ENCODE assay signal across 10 mouse cellular contexts in genomic region chr5:137682526-137682925, GRCm38 (mm10). TPM values are rescaled to one million over a fixed set of nuclear protein-coding genes. Genes with fewer than 3 reads are reported as not detected.
DNase-seq lines count a peak whose midpoint lies in the region; ATAC-seq lines count a peak whose summit lies in the region.
"Had no signal": no experiment of that assay in that cellular context is flagged by ENCODE, and none has a peak within 500 bp of the region (broad histone marks: within the 10 kb centered on the region; RNA-seq: fewer than 3 reads in every experiment).

No protein-coding gene starts in this region.

- ATAC-seq in heart, embryonic 12.5 days (ENCODE audit: insufficient number of reproducible peaks, low FRiP score): no peak
- no peak for ATAC-seq in liver, embryonic 11.5 days (replicated peaks; ENCODE audit: low FRiP score)
- ATAC-seq in neural tube, embryonic 15.5 days (ENCODE audit: low FRiP score): no peak

- no peak overlapping the region for H3K27ac ChIP-seq in heart, embryonic 12.5 days (ENCODE audit: poor library complexity, severe bottlenecking)
- no peak overlapping the region for H3K27ac ChIP-seq in liver, embryonic 11.5 days (ENCODE audit: low read depth, low read length)
- H3K27ac ChIP-seq in neural tube, embryonic 15.5 days (replicated peaks): no peak overlapping the region

- WGBS in heart, embryonic 12.5 days: 93% methylated on average over 6 of the region's 6 CpGs
- WGBS in liver, embryonic 11.5 days: 91% methylated on average over 6 of the region's 6 CpGs
- WGBS in neural tube, embryonic 15.5 days: 75% methylated on average over 6 of the region's 6 CpGs

- H3K4me1 ChIP-seq in heart, embryonic 12.5 days (replicated peaks): peaks cover 27% of the 10 kb centered on the region
- peaks cover 39% of the 10 kb centered on the region for H3K4me1 ChIP-seq in liver, embryonic 11.5 days (replicated peaks; ENCODE audit: control insufficient read depth, insufficient read depth, low read length)
- peaks cover 24% of the 10 kb centered on the region for H3K4me1 ChIP-seq in neural tube, embryonic 15.5 days

- H3K9me3 ChIP-seq in heart, embryonic 12.5 days (replicated peaks): no peaks in the 10 kb centered on the region
- no peaks in the 10 kb centered on the region for H3K9me3 ChIP-seq in liver, embryonic 11.5 days (ENCODE audit: control insufficient read depth, low read length)
- H3K9me3 ChIP-seq in neural tube, embryonic 15.5 days (replicated peaks): no peaks in the 10 kb centered on the region

- no peaks in the 10 kb centered on the region for H3K27me3 ChIP-seq in heart, embryonic 12.5 days (replicated peaks)
- no peaks in the 10 kb centered on the region for H3K27me3 ChIP-seq in liver, embryonic 11.5 days (replicated peaks; ENCODE audit: control insufficient read depth, insufficient read depth, low read length)
- H3K27me3 ChIP-seq in neural tube, embryonic 15.5 days (replicated peaks): no peaks in the 10 kb centered on the region

- no peak overlapping the region for H3K9ac ChIP-seq in heart, embryonic 12.5 days
- H3K9ac ChIP-seq in liver, embryonic 11.5 days (ENCODE audit: low read depth, low read length): no peak overlapping the region; the same call in 1 of the 2 replicates
- no peak overlapping the region for H3K9ac ChIP-seq in neural tube, embryonic 15.5 days (replicated peaks)

- DNase-seq in heart, adult 8-10 months (ENCODE audit: low spot score): no peak
- peak; percentile 15 for DNase-seq in retina, postnatal 1 day
- DNase-seq in retina, embryonic 14.5 days (ENCODE audit: low spot score): no peak
- no peak for DNase-seq in liver, embryonic 11.5 days (ENCODE audit: low spot score)
- DNase-seq in thymus, postnatal 14 days: no peak
- DNase-seq in adrenal gland, adult 18-20 months (ENCODE audit: low spot score in 2 of 2): no peak
- DNase-seq: heart, postnatal 4 days had no signal

- H3K36me3 ChIP-seq in heart, embryonic 12.5 days: 0 out of 2 replicates have a peak, but pooled peaks cover 3% of the 10 kb centered on the region
- peaks cover 12% of the 10 kb centered on the region for H3K36me3 ChIP-seq in liver, embryonic 11.5 days (ENCODE audit: control insufficient read depth, insufficient read depth, low read length)
- no peaks in the 10 kb centered on the region for H3K36me3 ChIP-seq in neural tube, embryonic 15.5 days

- H3K4me2 ChIP-seq in heart, embryonic 12.5 days: peak overlapping the region; percentile 14; the same call in 1 of the 2 replicates
- H3K4me2 ChIP-seq in liver, embryonic 11.5 days: peak overlapping the region; percentile 96
- H3K4me2 ChIP-seq in neural tube, embryonic 15.5 days: peak overlapping the region; percentile 78

- no peak overlapping the region for H3K4me3 ChIP-seq in heart, embryonic 12.5 days
- H3K4me3 ChIP-seq in liver, embryonic 11.5 days (ENCODE audit: low read depth, low read length): peak overlapping the region; percentile 73
- H3K4me3 ChIP-seq in neural tube, embryonic 15.5 days (replicated peaks): no peak overlapping the region

RNA-seq across cellular contexts. Expression of gene Agfg2, which starts 2.0 kb away (rescaled TPM):
- polyA plus RNA-seq in heart, embryonic 12.5 days (2016; fragmentation: Nextera tagmentation; extraction: Ambion mirVana): 25.6 and 29.3 TPM in 2 replicates
- total RNA-seq in heart, adult 8-10 months (2022): 10 to 100 TPM; 13.1 to 23.0 (median 15.4) TPM
- polyA plus RNA-seq in liver, embryonic 11.5 days (2014; fragmentation: Nextera tagmentation; extraction: Ambion mirVana): 29.3 and 32.4 TPM in 2 replicates
- 20.5 and 21.6 TPM in 2 replicates for polyA plus RNA-seq in neural tube, embryonic 15.5 days (2015; fragmentation: Nextera tagmentation; extraction: Ambion mirVana)
- 10 to 100 TPM; 25.3 to 28.8 TPM for total RNA-seq in adrenal gland, adult 18-20 months (2021)

RNA-seq across cellular contexts. Expression of gene Irs3, which starts 37.0 kb away (rescaled TPM):
- polyA plus RNA-seq in heart, embryonic 12.5 days (2016; fragmentation: Nextera tagmentation; extraction: Ambion mirVana): 0.20 and 0.21 TPM in 2 replicates
- total RNA-seq in heart, adult 8-10 months (2022): under 1 TPM; 0.30 to 0.94 (median 0.56) TPM
- polyA plus RNA-seq in liver, embryonic 11.5 days (2014; fragmentation: Nextera tagmentation; extraction: Ambion mirVana): 0.12 and 0.49 TPM in 2 replicates
- polyA plus RNA-seq in neural tube, embryonic 15.5 days (2015; fragmentation: Nextera tagmentation; extraction: Ambion mirVana): 0.12 and 0.37 TPM in 2 replicates
- total RNA-seq in adrenal gland, adult 18-20 months (2021): 10 to 100 TPM in 1 of 2 experiments, 1 to 10 TPM in 1; 6.7 to 27.5 TPM
- total RNA-seq: heart, postnatal 4 days; layer of hippocampus, postnatal 25 days had no signal

RNA-seq across cellular contexts. Expression of gene Sap25, which starts 41.4 kb away (rescaled TPM):
- 5.2 and 5.3 TPM in 2 replicates for polyA plus RNA-seq in heart, embryonic 12.5 days (2016; fragmentation: Nextera tagmentation; extraction: Ambion mirVana)
- total RNA-seq in heart, adult 8-10 months (2022): 1 to 10 TPM; 1.6 to 4.0 (median 2.8) TPM
- polyA plus RNA-seq in liver, embryonic 11.5 days (2014; fragmentation: Nextera tagmentation; extraction: Ambion mirVana): 7.1 and 11.9 TPM in 2 replicates
- polyA plus RNA-seq in neural tube, embryonic 15.5 days (2015; fragmentation: Nextera tagmentation; extraction: Ambion mirVana): 5.4 TPM in 2 replicates
- 1 to 10 TPM; 4.1 to 5.4 TPM for total RNA-seq in adrenal gland, adult 18-20 months (2021)

RNA-seq across cellular contexts. Expression of gene Gm20605, which starts 53.6 kb away (rescaled TPM):
- 6.9 and 7.1 TPM in 2 replicates for polyA plus RNA-seq in heart, embryonic 12.5 days (2016; fragmentation: Nextera tagmentation; extraction: Ambion mirVana)
- 1 to 10 TPM; 2.3 to 4.2 (median 2.7) TPM for total RNA-seq in heart, adult 8-10 months (2022)
- 11.6 and 13.2 TPM in 2 replicates for polyA plus RNA-seq in liver, embryonic 11.5 days (2014; fragmentation: Nextera tagmentation; extraction: Ambion mirVana)
- 7.9 and 9.0 TPM in 2 replicates for polyA plus RNA-seq in neural tube, embryonic 15.5 days (2015; fragmentation: Nextera tagmentation; extraction: Ambion mirVana)
- 10 to 100 TPM; 10.7 to 11.3 TPM for total RNA-seq in adrenal gland, adult 18-20 months (2021)

RNA-seq across cellular contexts. Expression of gene Lrch4, which starts 53.6 kb away (rescaled TPM):
- 24.3 and 27.3 TPM in 2 replicates for polyA plus RNA-seq in heart, embryonic 12.5 days (2016; fragmentation: Nextera tagmentation; extraction: Ambion mirVana)
- 10 to 100 TPM; 13.1 to 17.8 (median 17.1) TPM for total RNA-seq in heart, adult 8-10 months (2022)
- polyA plus RNA-seq in liver, embryonic 11.5 days (2014; fragmentation: Nextera tagmentation; extraction: Ambion mirVana): 46.6 and 54.5 TPM in 2 replicates
- polyA plus RNA-seq in neural tube, embryonic 15.5 days (2015; fragmentation: Nextera tagmentation; extraction: Ambion mirVana): 16.0 and 27.4 TPM in 2 replicates
- total RNA-seq in adrenal gland, adult 18-20 months (2021): 10 to 100 TPM; 30.3 to 32.7 TPM

Comparison
In these comparisons a context has a peak if more than half of its experiments do, and no peak if none do; other contexts are left out.
1. H3K4me2 ChIP-seq: peak in every context shown above with its lines; median percentile 96 in liver, embryonic 11.5 days; 78 in neural tube, embryonic 15.5 days; 14 in heart, embryonic 12.5 days.